Mouse (Mus musculus): ENCODE data around the gene St6galnac3.

DNA sequence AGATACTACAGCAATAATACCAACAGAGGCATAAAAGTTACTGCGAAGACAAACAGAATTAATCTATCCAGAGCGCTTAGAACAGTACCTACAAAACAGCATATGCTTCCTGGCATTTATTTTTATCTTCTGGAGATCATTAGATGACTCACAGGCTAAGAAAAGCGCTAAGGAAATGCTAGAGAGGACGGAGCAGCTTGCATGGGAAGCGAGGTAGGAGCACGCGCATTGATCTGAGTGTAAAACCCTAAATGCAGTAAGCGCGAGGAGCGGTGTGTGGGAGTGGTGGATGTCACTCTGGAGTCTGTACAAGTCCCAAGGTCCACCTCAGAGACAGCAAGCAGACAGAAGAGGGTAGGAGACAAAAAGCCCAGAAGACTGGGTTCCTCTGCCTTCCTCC is 486.6 kb downstream of the St6galnac3 start:
- TF ChIP-seq CTCF (IDR thresholded peaks at IDR 0.05; ENCODE audit: borderline replicate concordance, insufficient read depth, low read length) (no peak), POLR2A (IDR thresholded peaks at IDR 0.05; ENCODE audit: low read depth, low read length) (no peak)

All from embryonic fibroblast, embryonic 13.5 days (primary cell).